Mouse (Mus musculus): ENCODE measurements at regions not wholly inside any gene's neighbourhood (a gene's known extent, or its start where the extent isn't known, plus 50 kb on each side); places are given as distances from the start of the nearest gene placed in this dataset.

- DNase-seq (ENCODE audit: low read depth, low spot score) = no peak
Measured at GRCm38 (mm10) chr1:26459892-26460291, 227.4 kb downstream of the 4931408C20Rik start.

GRCm38 (mm10) chr1:26426383-26426782, 260.9 kb downstream of the 4931408C20Rik start:
- DNase-seq (ENCODE audit: low read depth, low spot score) = no peak

GRCm38 (mm10) chr1:26387938-26388897, 299.0 kb downstream of the 4931408C20Rik start:
- DNase-seq (ENCODE audit: low read depth, low spot score) = peak; percentile 61

GRCm38 (mm10) chr1:26340543-26340942, 346.7 kb downstream of the 4931408C20Rik start:
- DNase-seq (ENCODE audit: low read depth, low spot score) = peak; percentile 85

- DNase-seq (ENCODE audit: low read depth, low spot score) = peak; percentile 42
Measured at GRCm38 (mm10) chr1:26339876-26340275, 347.4 kb downstream of the 4931408C20Rik start.

- no peak for DNase-seq (ENCODE audit: low read depth, low spot score)
Measured at GRCm38 (mm10) chr1:26289582-26289981, 397.7 kb downstream of the 4931408C20Rik start.

- no peak for DNase-seq (ENCODE audit: low read depth, low spot score)
Measured at GRCm38 (mm10) chr1:26282885-26283613, 404.2 kb downstream of the 4931408C20Rik start.

- no peak for DNase-seq (ENCODE audit: low read depth, low spot score)
Measured at GRCm38 (mm10) chr1:26276606-26277005, 410.7 kb downstream of the 4931408C20Rik start.

GRCm38 (mm10) chr1:26243351-26243750, 413.8 kb upstream of the Adgrb3 start:
- no peak for DNase-seq (ENCODE audit: low read depth, low spot score)

GRCm38 (mm10) chr1:26229291-26230053, 400.0 kb upstream of the Adgrb3 start:
- DNase-seq (ENCODE audit: low read depth, low spot score) = peak; percentile 72

- DNase-seq (ENCODE audit: low read depth, low spot score) = no peak
Measured at GRCm38 (mm10) chr1:26204443-26204842, 374.9 kb upstream of the Adgrb3 start.

All from R1 (cell line).